Mouse (Mus musculus): ENCODE results near the gene Tcf15. TPM values are rescaled to one million over a fixed set of nuclear protein-coding genes. Genes with fewer than 3 reads are reported as not detected.

The Tcf15 gene
- total RNA-seq, 2 experiments from 2014 or later, result 18.4 to 21.9 TPM

DNA sequence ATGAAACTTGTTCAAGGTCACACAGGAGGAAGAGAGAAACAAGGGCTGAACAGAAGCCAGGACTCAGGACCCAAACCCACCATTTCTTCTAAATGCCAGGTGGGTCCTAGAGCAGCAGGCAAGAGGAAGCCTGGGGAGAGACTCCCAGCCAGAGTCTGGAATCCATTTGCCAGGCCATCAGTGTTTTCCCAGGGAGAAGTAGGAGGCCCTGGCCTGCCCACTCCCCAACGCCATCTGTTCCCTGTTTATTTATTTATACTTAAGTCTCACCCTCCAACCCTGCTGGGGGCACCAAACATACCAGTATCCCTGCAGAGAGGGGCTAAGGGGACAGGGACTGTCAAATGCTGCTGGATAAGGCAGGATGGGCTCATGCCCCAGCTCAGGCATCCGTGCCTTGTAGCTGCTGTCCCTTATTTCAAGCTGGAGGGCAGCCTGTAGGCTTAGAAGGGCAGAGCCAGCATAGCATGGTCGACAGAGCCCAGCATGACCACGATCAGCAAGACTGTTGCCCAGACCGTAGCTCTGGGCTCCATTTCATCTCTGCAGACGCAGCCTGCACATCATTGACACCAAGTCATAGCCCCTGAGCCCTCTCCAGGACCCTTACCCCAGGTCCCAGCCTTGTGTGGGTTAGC lies 24.0 kb upstream of the Tcf15 start:
- no peak for DNase-seq (ENCODE audit: low spot score in 2 of 2)

- no peak for DNase-seq (ENCODE audit: low spot score in 2 of 2)
Measured at GRCm38 (mm10) chr2:152122896-152123295, 20.5 kb upstream of the Tcf15 start.

DNA sequence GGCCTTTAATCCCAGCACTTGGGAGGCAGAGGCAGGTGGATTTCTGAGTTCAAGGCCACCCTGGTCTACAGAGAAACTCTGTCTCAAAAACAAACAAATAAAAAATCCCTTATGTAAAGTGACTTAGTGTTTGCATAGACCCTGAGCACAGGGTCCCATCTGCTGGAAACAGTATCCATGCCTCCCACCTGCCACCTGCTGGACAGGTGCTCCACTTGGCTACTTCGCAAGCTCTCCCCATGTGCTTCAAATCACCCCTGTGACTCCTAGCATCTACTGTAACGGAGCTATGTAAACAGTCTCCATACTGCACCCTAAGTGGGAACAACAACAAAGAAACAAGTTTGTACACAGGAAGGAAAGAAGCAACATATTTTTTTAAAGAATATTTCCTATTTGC lies 14.8 kb upstream of the Tcf15 start:
- DNase-seq (ENCODE audit: low spot score in 2 of 2), result no peak

- DNase-seq (ENCODE audit: low spot score in 2 of 2), result no peak
Measured at GRCm38 (mm10) chr2:152129778-152130177, 13.6 kb upstream of the Tcf15 start.

DNA sequence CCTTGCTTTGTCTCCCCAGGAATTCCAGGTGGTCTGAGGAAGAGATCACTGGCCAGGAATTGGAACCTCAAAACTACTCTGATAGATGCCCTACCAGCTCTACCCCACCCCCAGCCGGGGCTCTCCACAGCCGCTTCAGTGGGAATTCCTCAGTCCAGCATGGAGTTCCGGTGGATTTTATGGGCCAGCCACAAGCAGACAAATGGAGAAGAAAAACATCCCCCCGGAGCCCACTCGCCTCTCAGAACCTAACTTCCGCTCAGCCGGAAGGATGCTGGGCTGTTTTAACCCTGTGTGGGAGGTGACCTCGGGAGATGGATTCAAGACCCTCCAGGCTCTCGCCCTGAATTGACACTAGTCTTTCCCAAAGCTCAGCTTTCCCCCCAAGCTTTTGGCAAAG lies 11.3 kb upstream of the Tcf15 start:
- DNase-seq (ENCODE audit: low spot score in 2 of 2), result no peak

- DNase-seq (ENCODE audit: low spot score in 2 of 2), result no peak
Measured at GRCm38 (mm10) chr2:152132691-152133090, 10.7 kb upstream of the Tcf15 start.

GRCm38 (mm10) chr2:152139191-152139987 lies 4.0 kb upstream of the Tcf15 start:
- DNase-seq (ENCODE audit: low spot score in 2 of 2), result no peak

DNA sequence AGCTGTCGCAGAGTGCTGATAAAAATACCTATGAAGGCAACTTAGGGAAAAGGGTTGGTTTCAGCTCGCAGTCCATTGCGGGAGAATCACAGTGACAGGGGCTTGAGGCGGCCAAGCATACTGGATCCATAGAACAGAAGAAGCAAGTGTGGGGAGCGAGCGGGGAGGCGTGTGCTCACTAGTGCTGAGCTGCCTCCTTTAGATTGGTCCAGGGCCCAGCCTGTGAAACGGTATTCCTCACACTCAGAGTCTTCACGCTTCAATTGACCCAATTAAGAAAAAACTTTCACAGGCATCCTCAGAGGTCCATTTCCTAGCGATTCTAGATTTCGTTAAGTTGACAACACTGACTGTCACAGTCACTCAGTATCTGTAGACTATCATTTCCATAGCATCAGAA lies 2.4 kb upstream of the Tcf15 start:
- DNase-seq (ENCODE audit: low spot score in 2 of 2), result no peak

- no peak for DNase-seq (ENCODE audit: low spot score in 2 of 2)
Measured at GRCm38 (mm10) chr2:152141491-152141890, 1.9 kb upstream of the Tcf15 start.

GRCm38 (mm10) chr2:152142046-152142445 lies 1.3 kb upstream of the Tcf15 start:
- no peak for DNase-seq (ENCODE audit: low spot score in 2 of 2)

DNA sequence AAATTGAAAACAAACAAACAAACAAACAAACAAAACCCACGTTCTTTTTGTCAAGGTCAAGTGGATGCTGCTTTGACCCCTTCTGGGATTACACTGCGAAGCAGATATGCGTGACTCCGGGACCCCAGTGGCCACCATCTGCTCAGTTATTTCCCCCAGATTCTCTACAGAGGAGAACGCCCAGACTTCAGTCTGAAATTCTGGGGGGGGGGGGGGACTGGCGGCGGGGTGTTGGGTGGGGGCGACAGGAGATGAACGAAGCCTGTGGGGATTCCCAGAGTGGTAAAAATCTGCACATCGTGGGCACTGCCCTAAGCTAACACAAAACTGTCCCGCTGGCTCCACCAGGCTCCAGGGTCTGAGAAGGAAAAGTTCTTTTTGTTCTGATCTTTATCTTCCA lies 790 bp upstream of the Tcf15 start:
- no peak for DNase-seq (ENCODE audit: low spot score in 2 of 2)

- no peak for DNase-seq (ENCODE audit: low spot score in 2 of 2)
Measured at GRCm38 (mm10) chr2:152144158-152144450, 743 bp downstream of the Tcf15 start.

GRCm38 (mm10) chr2:152144501-152144900 lies 1.1 kb downstream of the Tcf15 start:
- DNase-seq (ENCODE audit: low spot score in 2 of 2), result no peak

DNA sequence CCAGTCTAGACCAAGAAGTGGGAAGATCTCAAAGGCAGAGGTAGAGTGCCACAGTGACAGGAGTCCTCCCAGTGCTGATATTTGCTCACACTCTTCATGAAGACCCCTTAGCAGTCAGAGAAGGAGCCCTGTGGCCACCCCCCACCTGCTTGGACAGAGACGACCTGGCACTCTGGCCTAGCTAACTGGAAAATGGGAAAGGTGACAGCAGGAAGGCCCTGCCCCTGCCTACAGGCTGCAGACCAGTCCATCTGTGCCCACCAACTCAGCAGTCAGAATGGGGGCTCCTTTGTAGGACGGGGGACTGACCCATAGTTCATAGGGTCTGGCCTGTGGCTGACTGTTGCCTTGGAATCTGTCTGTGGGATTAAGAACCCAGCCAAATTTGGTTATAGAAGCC lies 2.4 kb downstream of the Tcf15 start:
- no peak for DNase-seq (ENCODE audit: low spot score in 2 of 2)

- DNase-seq (ENCODE audit: low spot score in 2 of 2), result no peak
Measured at GRCm38 (mm10) chr2:152147079-152147478, 3.7 kb downstream of the Tcf15 start.

DNA sequence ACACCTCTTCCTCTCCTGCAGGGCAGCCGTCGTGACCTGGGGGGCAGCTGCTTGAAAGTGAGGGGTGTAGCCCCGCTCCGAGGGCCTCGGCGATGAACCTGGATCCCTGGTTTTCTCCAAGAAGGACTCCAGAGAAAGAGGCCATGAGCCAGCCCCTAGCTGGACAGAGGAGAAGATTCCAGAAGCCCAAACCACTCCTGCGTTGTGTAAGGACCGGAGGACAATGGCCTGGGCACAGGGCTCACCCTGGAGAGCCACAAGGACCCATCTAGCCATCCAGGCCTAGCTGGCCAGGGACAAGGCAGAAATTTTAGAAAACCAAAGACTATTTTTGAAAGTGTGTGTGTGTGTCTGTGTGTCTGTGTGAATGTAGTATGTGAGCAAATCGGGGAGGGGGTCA lies 5.3 kb downstream of the Tcf15 start:
- no peak for DNase-seq (ENCODE audit: low spot score in 2 of 2)

- DNase-seq (ENCODE audit: low spot score in 2 of 2), result no peak
Measured at GRCm38 (mm10) chr2:152149891-152150290, 6.5 kb downstream of the Tcf15 start.

DNA sequence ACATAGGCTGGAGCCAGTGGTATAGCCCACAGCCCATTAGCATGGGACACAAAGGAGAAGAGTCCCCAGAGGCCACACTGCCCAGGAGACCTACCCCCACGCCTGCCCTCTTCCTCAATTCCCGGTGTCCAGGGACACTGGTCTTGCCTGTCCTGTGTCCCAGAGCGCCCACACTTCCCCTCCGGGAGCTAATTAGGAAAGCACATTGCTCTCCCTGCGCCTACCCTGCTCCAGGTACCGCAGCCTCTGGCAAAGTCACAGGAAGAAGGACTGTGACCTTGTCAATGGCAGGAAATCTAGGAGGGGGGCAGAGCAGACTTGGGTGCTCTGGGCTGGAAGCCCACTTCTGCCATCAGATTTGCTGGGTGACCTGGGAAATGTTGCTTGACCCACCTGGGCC lies 7.0 kb downstream of the Tcf15 start:
- DNase-seq (ENCODE audit: low spot score in 2 of 2), result no peak

GRCm38 (mm10) chr2:152153361-152153760 lies 10.0 kb downstream of the Tcf15 start:
- DNase-seq (ENCODE audit: low spot score in 2 of 2), result no peak

GRCm38 (mm10) chr2:152155414-152156208 lies 12.2 kb downstream of the Tcf15 start:
- peak; percentile 75 to 80 for DNase-seq (ENCODE audit: low spot score in 2 of 2)

- DNase-seq (ENCODE audit: low spot score in 2 of 2), result no peak
Measured at GRCm38 (mm10) chr2:152156471-152156870, 13.1 kb downstream of the Tcf15 start.

GRCm38 (mm10) chr2:152159487-152159886 lies 16.1 kb downstream of the Tcf15 start:
- DNase-seq (ENCODE audit: low spot score in 2 of 2), result no peak

Measured in gastrocnemius, postnatal 4 days (tissue).